Mouse (Mus musculus) testis, adult 2 months (tissue): ENCODE measurements around the gene St7.
"Not testable (repeated sequence)": the region's sequence is repeated elsewhere in the genome, so short reads cannot be mapped to it uniquely, and the experiment has no call there.

ENCODE experiments used
- CTCF ChIP-seq: fragments of 200-500 bp; IDR thresholded peaks from 2 replicates; pipeline ENCODE4 v1.5.1; 2012; ENCODE audit warnings: low read depth, mild to moderate bottlenecking, inconsistent platforms, low read length, moderate library complexity; ENCODE audit not compliant: control insufficient read depth, insufficient read depth, insufficient replicate concordance
- POLR2A ChIP-seq: fragments of 200-500 bp; IDR thresholded peaks from 2 replicates; pipeline ENCODE4 v1.6.1; 2012; ENCODE audit warnings: low read depth, mild to moderate bottlenecking, inconsistent platforms, low read length, moderate library complexity; ENCODE audit not compliant: control insufficient read depth

DNA sequence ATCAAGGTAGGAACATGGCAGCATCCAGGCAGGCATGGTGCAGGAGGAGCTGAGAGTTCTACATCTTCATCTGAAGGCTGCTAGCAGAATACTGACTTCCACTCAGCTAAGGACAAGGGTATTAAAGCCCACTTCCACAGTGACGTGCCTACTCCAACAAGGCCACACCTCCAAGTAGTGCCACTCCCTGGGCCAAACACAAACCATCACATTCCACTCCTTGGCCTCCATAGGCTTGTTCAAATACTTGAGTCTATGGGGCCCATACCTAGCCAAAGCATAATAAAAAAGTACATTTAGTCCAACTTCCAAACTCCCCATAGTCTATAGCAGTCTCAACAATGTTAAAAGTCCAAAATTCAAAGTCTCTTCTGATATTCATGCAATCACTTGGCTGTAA, 11.3 kb downstream of the St7 start:
- not testable (repeated sequence) for TF ChIP-seq POLR2A, CTCF
